12 mouse cellular contexts compared by ENCODE assay signal in genomic region chr11:88857311-88858005, GRCm38 (mm10). TPM values are rescaled to one million over a fixed set of nuclear protein-coding genes. Genes with fewer than 3 reads are reported as not detected.
DNase-seq lines count a peak whose midpoint lies in the region; ATAC-seq and TF ChIP-seq lines count a peak whose summit lies in the region.
"Had no signal": no experiment of that assay in that cellular context is flagged by ENCODE, and none has a peak within 500 bp of the region (broad histone marks: within the 10 kb centered on the region; RNA-seq: fewer than 3 reads in every experiment).

No protein-coding gene starts in this region.

- peak; percentile 96 for DNase-seq in heart, adult 11 months
- no peak for DNase-seq in heart, postnatal 25 days (ENCODE audit: low spot score)
- DNase-seq in gastrocnemius, postnatal 14 days: peak; percentile 46
- DNase-seq in heart, postnatal 4 days: peak; percentile 41
- DNase-seq in thymus, postnatal 36 days: no peak
- no peak for DNase-seq in ovary, adult 18-20 months (ENCODE audit: low spot score)
- DNase-seq: cerebellum, adult 11-12 months had no signal

- H3K4me1 ChIP-seq in E14TG2a.4 (replicated peaks; ENCODE audit: low read depth, low read length): peaks cover 93% of the 10 kb centered on the region

- intact Hi-C loops in heart, postnatal 25 days (cut with DNase I): no loop called here
- intact Hi-C loops in gastrocnemius, postnatal 14 days (cut with DNase I; ENCODE audit: low total_unique reads): no loop called here

- H3K9me3 ChIP-seq in E14TG2a.4 (ENCODE audit: low read length): no peaks in the 10 kb centered on the region
- H3K9me3 ChIP-seq: hindbrain, embryonic 15.5 days; liver, embryonic 15.5 days; midbrain, embryonic 12.5 days had no signal

- ATAC-seq in cerebellum, adult (ENCODE audit: insufficient number of reproducible peaks, low FRiP score, low TSS enrichment): no peak

- H3K36me3 ChIP-seq in E14TG2a.4 (ENCODE audit: insufficient read depth, low read length): peaks cover 54% of the 10 kb centered on the region
- H3K36me3 ChIP-seq: hindbrain, embryonic 15.5 days; liver, embryonic 15.5 days; midbrain, embryonic 12.5 days had no signal

- no peak for TF ChIP-seq CTCF in E14TG2a.4 (conservative IDR thresholded peaks at IDR 0.05; ENCODE audit: low read length)

- H3K4me3 ChIP-seq in E14TG2a.4 (replicated peaks; ENCODE audit: low read length): 0 out of 2 replicates have a peak overlapping the region, but pooled peaks have one; percentile 17
- H3K4me3 ChIP-seq: hindbrain, embryonic 15.5 days; liver, embryonic 15.5 days; midbrain, embryonic 12.5 days had no signal

- H3K27me3 ChIP-seq in E14TG2a.4 (ENCODE audit: insufficient read depth, low read length): no peaks in the 10 kb centered on the region
- H3K27me3 ChIP-seq: hindbrain, embryonic 15.5 days; liver, embryonic 15.5 days had no signal

RNA-seq across cellular contexts. Expression of gene Akap1, which starts 6.9 kb away (rescaled TPM):
- total RNA-seq in heart, postnatal 25 days (2021): 100 to 1,000 TPM; 114 to 123 TPM
- total RNA-seq in gastrocnemius, postnatal 14 days (2021): 10 to 100 TPM; 57.4 to 62.0 TPM
- 100 to 1,000 TPM; 105 TPM for total RNA-seq in heart, postnatal 4 days (2021)

Comparison
In these comparisons a context has a peak if more than half of its experiments do, and no peak if none do; other contexts are left out.
1. DNase-seq: peak in heart, adult 11 months (single experiment), gastrocnemius, postnatal 14 days (single experiment) and heart, postnatal 4 days (single experiment); none in heart, postnatal 25 days (single experiment), thymus, postnatal 36 days (0 of 2) and ovary, adult 18-20 months (single experiment).